Mouse (Mus musculus) fat pad, adult 2 months (tissue): ENCODE measurements around the gene Zfp160.
"Not testable (repeated sequence)": the region's sequence is repeated elsewhere in the genome, so short reads cannot be mapped to it uniquely, and the experiment has no call there.

ENCODE experiments used
- DNase-seq: peaks from one replicate; pipeline ENCODE4 v3.0.0-alpha.2; 2011; ENCODE audit warnings: low read depth, low spot score; ENCODE audit errors: extremely low read depth

The Zfp160 gene

GRCm38 (mm10) chr17:21008382-21009331 is at the start of gene Zfp160:
Gene Zfp160 (plus strand): TSS chr17:21008903.
- peak; percentile 19 for DNase-seq

- no peak for DNase-seq
Measured at GRCm38 (mm10) chr17:20960386-20960785, 48.3 kb upstream of the Zfp160 start.

- no peak for DNase-seq
Measured at GRCm38 (mm10) chr17:20965421-20965820, 43.3 kb upstream of the Zfp160 start.

- DNase-seq = no peak
Measured at GRCm38 (mm10) chr17:20966681-20967080, 42.0 kb upstream of the Zfp160 start.

- DNase-seq = no peak
Measured at GRCm38 (mm10) chr17:20993716-20994115, 15.0 kb upstream of the Zfp160 start.

GRCm38 (mm10) chr17:20996364-20996763 is 12.3 kb upstream of the Zfp160 start, which contains the start of gene Vmn1r233:
Gene Vmn1r233 (minus strand): TSS chr17:20996464.
- DNase-seq = no peak

- DNase-seq = no peak
Measured at GRCm38 (mm10) chr17:21009726-21010125, 1.0 kb downstream of the Zfp160 start.

- DNase-seq = no peak
Measured at GRCm38 (mm10) chr17:21018410-21019080, 9.8 kb downstream of the Zfp160 start.

GRCm38 (mm10) chr17:21048020-21048419 is 39.3 kb downstream of the Zfp160 start:
- DNase-seq = not testable (repeated sequence)

- DNase-seq = no peak
Measured at GRCm38 (mm10) chr17:21050901-21051300, 42.2 kb downstream of the Zfp160 start.

- DNase-seq = not testable (repeated sequence)
Measured at GRCm38 (mm10) chr17:21051341-21051740, 42.6 kb downstream of the Zfp160 start.

GRCm38 (mm10) chr17:21051919-21052318 is 43.2 kb downstream of the Zfp160 start:
- not testable (repeated sequence) for DNase-seq

GRCm38 (mm10) chr17:21053267-21053666 is 44.6 kb downstream of the Zfp160 start:
- no peak for DNase-seq

- not testable (repeated sequence) for DNase-seq
Measured at GRCm38 (mm10) chr17:21055111-21055510, 46.4 kb downstream of the Zfp160 start.

- DNase-seq = no peak
Measured at GRCm38 (mm10) chr17:21065501-21065900, 56.8 kb downstream of the Zfp160 start.

GRCm38 (mm10) chr17:21067036-21067435 is 58.3 kb downstream of the Zfp160 start:
- DNase-seq = no peak

GRCm38 (mm10) chr17:21069443-21069842 is 60.7 kb downstream of the Zfp160 start:
- not testable (repeated sequence) for DNase-seq

- DNase-seq = not testable (repeated sequence)
Measured at GRCm38 (mm10) chr17:21070971-21071370, 62.3 kb downstream of the Zfp160 start.
